Mouse (Mus musculus): ENCODE data around the gene Malrd1.

DNA sequence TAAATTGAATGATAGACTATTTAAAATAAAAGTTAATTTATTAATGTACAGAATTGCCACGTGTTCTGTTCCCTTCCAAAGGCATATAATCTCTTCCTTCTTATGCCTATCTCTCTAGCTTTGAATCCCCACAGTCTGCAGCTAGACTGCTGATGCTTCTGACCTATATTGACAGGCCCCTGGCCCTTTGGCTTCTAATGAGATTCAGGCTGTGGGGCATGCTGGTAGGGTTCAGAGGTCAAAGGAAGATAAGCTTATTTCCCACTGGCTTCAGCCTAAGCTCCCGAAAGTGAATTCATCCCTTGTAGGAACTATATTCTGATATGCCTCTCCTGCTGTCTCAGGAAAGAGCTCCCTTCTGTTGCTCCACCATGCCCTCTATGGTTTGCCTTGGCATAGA, 647.1 kb downstream of the Malrd1 start:
- TF ChIP-seq FLI1 (IDR thresholded peaks at IDR 0.05; ENCODE audit: low read length) (no peak), GATA1 (IDR thresholded peaks at IDR 0.05; ENCODE audit: borderline replicate concordance, low read length) (no peak)
